Mouse (Mus musculus) T-cell, adult 66 days (primary cell): ENCODE results near the gene Trub2. TPM values are rescaled to one million over a fixed set of nuclear protein-coding genes. Genes with fewer than 3 reads are reported as not detected.

ENCODE experiments used
- total RNA-seq, 2 experiments: library from RNA; stranded (reverse); gene quantifications; 3 replicates in 1 of 2; 4 replicates in 1 of 2; pipeline ENCODE4 v1.2.4; 2023

Trub2 gene
- 10 to 100 TPM; 65.1 to 65.2 TPM for total RNA-seq

DNA sequence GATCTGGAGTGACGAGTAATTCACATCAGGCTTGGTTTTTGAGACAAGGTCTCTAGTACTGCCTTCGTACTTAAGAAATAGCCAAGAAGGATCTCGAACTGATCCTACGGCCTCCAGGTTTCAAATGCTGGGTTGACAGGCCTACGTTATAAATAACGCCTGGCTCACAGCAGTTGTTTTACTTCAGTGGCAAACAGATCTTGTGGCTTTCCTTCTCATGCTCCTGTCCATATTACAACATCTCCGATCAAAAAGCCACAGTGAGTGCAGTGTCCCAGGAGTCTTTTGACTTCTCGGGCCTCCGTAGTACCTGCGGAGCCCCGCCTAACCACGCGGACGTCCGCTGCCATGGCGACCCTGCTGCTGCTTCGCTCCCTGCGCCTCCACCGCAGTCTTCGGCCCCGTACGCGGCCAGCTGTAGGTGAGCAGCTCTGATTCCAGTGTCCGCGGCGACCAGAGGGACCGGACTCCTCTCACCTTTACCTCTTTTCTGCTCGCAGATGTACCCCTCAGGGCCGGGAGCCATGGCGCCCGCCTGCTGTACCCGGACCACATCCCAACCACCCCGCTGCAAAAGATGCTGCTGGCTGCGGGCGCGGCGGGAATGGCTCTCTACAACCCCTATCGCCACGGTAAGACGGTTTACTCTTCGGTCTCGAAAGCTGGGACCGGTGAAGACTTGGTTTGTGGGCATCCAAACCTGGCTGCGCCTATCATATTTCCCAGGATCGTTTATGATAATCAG lies at the start of gene Trub2:
TSS of gene Trub2 (minus strand) at position 566 of the 745 bp plus-strand sequence.

DNA sequence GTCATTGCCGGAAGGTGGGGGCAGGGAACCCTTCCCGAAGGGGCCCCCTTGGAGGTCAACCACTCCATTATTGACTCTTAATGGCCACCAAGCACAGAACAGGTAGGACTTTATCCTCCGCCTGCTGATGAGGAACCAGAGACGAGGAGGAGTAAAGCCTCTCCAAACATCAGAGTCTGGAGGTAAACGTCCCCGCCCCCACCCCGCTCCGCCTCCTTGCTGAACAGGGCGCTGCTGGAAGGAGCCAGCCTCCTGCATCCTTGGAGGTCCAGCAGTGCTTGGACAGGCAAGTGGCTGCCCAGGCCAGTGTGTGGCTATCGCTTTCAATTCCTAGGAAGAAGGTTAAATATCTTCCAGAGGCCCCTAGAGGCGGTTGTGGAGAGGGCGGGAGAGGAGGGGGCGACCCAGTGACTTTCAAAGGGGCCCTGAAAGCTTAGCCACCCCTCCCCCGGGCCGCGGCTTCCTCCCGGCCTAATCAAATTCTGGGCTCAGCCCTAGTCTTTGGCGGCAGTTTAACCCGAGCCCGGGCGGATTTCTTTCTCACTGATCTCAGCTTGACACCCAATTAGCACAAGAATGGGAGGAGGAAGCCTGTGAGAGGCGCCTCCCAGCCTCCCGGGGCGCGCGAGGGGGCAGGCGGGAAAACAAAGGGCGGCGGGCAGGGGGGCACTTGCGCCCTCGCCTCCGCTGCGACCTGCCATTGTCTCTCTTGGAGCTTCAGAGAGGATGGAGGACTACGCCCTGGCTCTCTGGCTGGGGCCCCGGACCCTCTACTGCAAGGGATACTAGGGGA lies 31.9 kb upstream of the Trub2 start, which contains the start of gene Urm1:
TSS of gene Urm1 (plus strand) at position 51 of the 793 bp plus-strand sequence.

DNA sequence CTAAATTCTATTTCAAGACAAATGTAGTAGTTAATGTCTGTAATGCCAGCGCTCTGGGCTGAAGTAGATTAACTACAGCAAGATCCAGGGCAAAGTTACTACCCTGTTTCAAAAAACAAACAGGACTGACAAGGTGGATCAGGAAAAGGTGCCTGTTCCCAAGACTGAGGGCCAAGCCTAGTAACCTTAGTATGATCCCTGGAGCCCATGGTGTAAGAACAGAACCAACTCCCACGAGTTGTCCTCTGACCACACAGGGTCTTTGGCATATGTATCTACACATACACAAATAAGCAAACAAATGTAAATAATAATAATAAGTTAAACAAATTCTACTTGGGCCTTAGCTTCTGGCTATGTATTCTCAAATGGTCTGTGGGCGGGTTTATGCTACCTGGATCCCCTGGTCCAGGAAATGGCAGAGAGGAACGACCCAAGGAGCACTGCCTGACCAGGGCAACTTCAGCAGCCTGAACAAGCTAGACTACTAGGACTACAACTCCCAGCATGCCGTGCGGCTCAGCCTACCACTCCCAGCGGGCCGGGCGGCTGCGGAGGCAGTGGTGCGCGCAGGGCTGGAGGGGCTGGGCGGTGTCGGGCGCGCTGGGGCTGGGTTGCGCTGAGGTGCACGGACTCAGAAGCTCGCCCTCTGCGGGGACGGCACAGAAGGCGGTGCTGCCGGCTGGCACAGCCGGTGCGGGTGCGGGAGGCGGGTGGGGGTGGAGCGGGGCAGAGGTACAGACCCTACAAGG lies 13.9 kb upstream of the Trub2 start, which contains the start of gene Slc27a4:
TSS of gene Slc27a4 (plus strand) at position 560 of the 752 bp plus-strand sequence.

DNA sequence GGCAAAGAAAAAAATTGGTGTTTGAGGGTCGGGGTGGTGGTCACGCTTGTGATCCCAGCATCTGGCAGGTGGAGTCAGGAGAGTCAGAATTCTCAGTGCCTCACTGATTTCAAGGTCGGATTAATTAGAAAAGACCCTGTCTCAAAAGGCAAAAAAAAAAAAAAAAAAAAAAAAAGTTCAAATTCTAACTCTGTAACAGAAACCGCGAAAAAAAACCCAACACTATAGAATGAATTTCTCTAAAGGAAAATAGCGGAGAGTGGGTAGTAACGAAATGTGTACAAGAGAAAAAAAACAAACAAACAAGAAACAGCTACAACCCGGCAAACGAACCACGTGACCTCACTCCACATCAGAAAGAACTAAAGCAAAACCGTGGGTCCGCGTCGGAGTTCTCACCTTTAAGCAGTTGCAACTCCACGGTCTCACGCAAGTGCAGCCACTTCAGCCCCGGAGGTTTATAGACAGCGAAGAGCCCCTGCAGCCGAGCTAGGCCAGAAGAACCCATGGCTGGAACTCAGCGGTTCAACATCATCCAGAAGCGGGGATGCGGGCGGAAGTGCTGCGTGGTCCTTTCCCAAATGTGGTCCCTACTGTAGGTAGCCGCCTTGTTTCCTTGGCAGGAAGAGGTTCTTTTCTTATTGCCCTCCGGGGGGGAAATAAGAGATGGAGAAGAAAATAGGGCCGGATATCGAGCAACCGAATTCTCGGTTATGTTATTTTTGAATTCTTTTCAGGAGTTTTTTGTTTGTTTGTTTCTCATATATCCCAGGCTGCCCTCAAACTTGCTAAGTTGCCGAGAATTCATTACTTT lies 991 bp downstream of the Trub2 start, which contains the start of gene Coq4:
TSS of gene Coq4 (plus strand) at position 390 of the 814 bp plus-strand sequence.

DNA sequence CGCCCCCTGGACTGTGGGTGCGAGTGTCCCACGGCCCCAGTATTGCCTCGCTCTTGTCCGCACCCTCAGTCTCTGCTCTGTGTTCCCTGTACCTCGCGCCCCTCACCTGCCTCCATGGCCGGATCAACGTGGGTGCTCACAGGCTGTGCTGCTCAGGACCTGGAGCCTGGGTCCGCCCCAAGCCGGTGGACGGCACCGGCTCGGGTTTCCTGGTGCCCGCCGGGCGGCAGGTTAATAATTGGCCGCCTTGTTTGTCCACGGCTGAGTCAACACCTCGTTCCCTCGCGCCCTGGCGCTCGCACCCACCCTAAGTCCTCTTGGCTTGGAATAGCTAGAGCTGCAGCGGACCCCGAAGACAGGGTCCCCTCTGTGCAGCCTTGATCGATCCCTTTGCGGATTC lies 36.8 kb downstream of the Trub2 start, which contains the start of gene Gm13420:
TSS of gene Gm13420 (minus strand) at position 189 of the 400 bp plus-strand sequence.

Other genes with a start within 250 kb of the Trub2 start
- gene Rapgef1, start 168.8 kb downstream of the Trub2 start, total RNA-seq = 100 to 1,000 TPM; 139 to 141 TPM
- gene Gm13420, start 36.8 kb downstream of the Trub2 start, total RNA-seq = not detected
- not detected for gene Gm13547, start 29.2 kb downstream of the Trub2 start, total RNA-seq
- gene Coq4, start 1.0 kb downstream of the Trub2 start, total RNA-seq = 1 to 10 TPM; 7.7 to 8.0 TPM
- gene Slc27a4, start 14.1 kb upstream of the Trub2 start, total RNA-seq = 10 to 100 TPM; 17.1 to 19.7 TPM
- 10 to 100 TPM; 47.7 to 49.7 TPM for gene Urm1, start 31.6 kb upstream of the Trub2 start, total RNA-seq
- 1 to 10 TPM; 4.4 to 7.3 TPM for gene Cercam, start 80.7 kb upstream of the Trub2 start, total RNA-seq
- 10 to 100 TPM; 77.4 to 98.6 TPM for gene Odf2, start 100.7 kb upstream of the Trub2 start, total RNA-seq
- 100 to 1,000 TPM in 1 of 2 experiments, 10 to 100 TPM in 1; 83.8 to 105 TPM for gene Gle1, start 146.9 kb upstream of the Trub2 start, total RNA-seq
- 100 to 1,000 TPM; 286 to 298 TPM for gene Sptan1, start 177.1 kb upstream of the Trub2 start, total RNA-seq